Mouse (Mus musculus) intestine, embryonic 14.5 days (tissue): ENCODE measurements around the gene Tmem159. TPM values are rescaled to one million over a fixed set of nuclear protein-coding genes. Genes with fewer than 3 reads are reported as not detected.
A peak's percentile ranks its signal among the peaks of the same experiment; 100 is the strongest.

Source experiments
- ATAC-seq: fragments of 200-750 bp; cut with Nextera tagmentation; replicated peaks from 2 replicates; pipeline ENCODE4 v1.8.0; 2017; ENCODE audit warnings: low read depth, moderate number of reproducible peaks, moderate TSS enrichment, moderate library complexity; ENCODE audit not compliant: low FRiP score, low TSS enrichment
- DNase-seq: peaks from one replicate; pipeline ENCODE4 v3.0.0-alpha.2; 2018; ENCODE audit warnings: low spot score
- H3K27ac ChIP-seq: fragments of 300-500 bp; sonication (generic); 2 replicates; pipeline ENCODE4 v1.5.1; 2014; ENCODE audit warnings: low read depth, mild to moderate bottlenecking, control low read depth
- H3K27me3 ChIP-seq: fragments of 300-500 bp; sonication (generic); replicated peaks from 2 replicates; pipeline ENCODE4 v1.6.1; 2014; ENCODE audit warnings: low read length, control low read depth; ENCODE audit not compliant: control insufficient read depth, insufficient read depth
- H3K36me3 ChIP-seq: fragments of 300-500 bp; sonication (generic); 2 replicates; pipeline ENCODE4 v1.6.1; 2014; ENCODE audit warnings: low read length, control low read depth; ENCODE audit not compliant: control insufficient read depth, insufficient read depth
- H3K4me1 ChIP-seq: fragments of 300-500 bp; sonication (generic); replicated peaks from 2 replicates; pipeline ENCODE4 v1.6.1; 2014; ENCODE audit warnings: low read length, control low read depth, mixed read lengths; ENCODE audit not compliant: control insufficient read depth, insufficient read depth
- H3K4me2 ChIP-seq: fragments of 300-500 bp; sonication (generic); 2 replicates; pipeline ENCODE4 v1.6.1; 2014; ENCODE audit warnings: low read length
- H3K4me3 ChIP-seq: fragments of 300-500 bp; sonication (generic); 2 replicates; pipeline ENCODE4 v1.5.1; 2014; ENCODE audit warnings: low read depth, low read length, control low read depth, mixed read lengths
- H3K9ac ChIP-seq: fragments of 300-500 bp; sonication (generic); 2 replicates; pipeline ENCODE4 v1.6.1; 2014; ENCODE audit warnings: mild to moderate bottlenecking, low read length
- H3K9me3 ChIP-seq: fragments of 300-500 bp; sonication (generic); 2 replicates; pipeline ENCODE4 v1.6.1; 2016; ENCODE audit warnings: low read length, control low read depth; ENCODE audit not compliant: control insufficient read depth
- WGBS: fragments of 180-500 bp; shearing (Covaris S2); extraction: QIAGEN DNeasy Blood & Tissue Kit; methylation state at CpG from one replicate; pipeline ENCODE4 v1.1.7; 2014; 5-methylcytosine and 5-hydroxymethylcytosine counted together
- polyA plus RNA-seq: library from polyadenylated mRNA; unstranded; fragments of >200 nt; fragmentation: Nextera tagmentation; extraction: Ambion mirVana; gene quantifications from 2 replicates; pipeline ENCODE4 v1.2.1, GENCODE M21; 2014

Tmem159 gene
- polyA plus RNA-seq, 1 experiment from 2014 or later = 24.8 TPM

DNA sequence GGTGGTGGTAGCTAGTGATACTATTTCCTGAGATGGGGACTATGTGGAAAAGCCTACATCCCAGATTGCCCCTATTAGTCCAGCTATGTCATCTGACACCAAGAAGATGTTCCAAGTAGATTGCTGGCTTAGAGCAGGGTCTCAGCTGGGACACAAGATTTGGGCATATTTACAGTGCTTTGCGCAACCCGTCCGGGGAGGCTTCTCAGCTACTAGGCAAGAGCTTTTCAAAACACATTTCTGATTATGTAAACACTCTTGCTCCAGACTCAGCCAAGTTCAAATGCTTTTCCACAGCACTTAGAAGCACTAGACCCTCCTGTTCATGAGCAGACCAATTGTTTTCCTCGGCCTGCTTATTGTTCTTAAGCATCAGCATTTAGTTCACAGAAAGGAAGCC, 21.6 kb downstream of the Tmem159 start:
- no peaks in the 10 kb centered on the region for H3K9me3 ChIP-seq
- 41% methylated on average over 4 of the region's 4 CpGs for WGBS
- peak; percentile 29 for DNase-seq

DNA sequence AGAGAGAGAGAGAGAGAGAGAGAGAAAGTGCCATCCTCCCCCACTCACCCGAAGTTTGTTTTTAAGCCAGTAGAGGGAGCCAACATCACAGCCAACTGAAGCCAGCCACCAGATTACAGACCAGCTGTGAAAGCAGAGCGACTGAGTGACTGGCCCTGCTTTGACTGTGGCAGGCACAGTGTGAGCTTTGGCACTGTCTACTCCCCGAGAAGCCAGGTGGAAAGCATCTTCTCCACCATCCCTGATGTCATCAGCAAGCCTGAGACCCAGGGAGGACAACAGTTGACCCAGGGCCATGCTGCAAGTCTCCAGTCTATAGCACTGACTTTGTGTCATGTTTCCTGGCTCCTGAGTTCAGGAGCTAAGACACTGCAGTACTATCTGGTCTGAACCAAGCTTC, 22.7 kb downstream of the Tmem159 start:
- H3K4me3 ChIP-seq = no peak overlapping the region
- H3K27me3 ChIP-seq = no peaks in the 10 kb centered on the region
- peaks cover 16% of the 10 kb centered on the region for H3K36me3 ChIP-seq
- 1% methylated on average over 3 of the region's 3 CpGs for WGBS
- DNase-seq (peak; percentile 81), ATAC-seq (peak; percentile 83)
- H3K27ac ChIP-seq = no peak overlapping the region
- H3K4me2 ChIP-seq = no peak overlapping the region
- H3K4me1 ChIP-seq = peaks cover 6% of the 10 kb centered on the region; the same call in 1 of the 2 replicates
- H3K9me3 ChIP-seq = no peaks in the 10 kb centered on the region
- no peak overlapping the region for H3K9ac ChIP-seq

More for the DNA sequence above, 21.6 kb downstream of the Tmem159 start:
- Histone ChIP-seq H3K27me3 (no peaks in the 10 kb centered on the region), H3K4me2 (no peak overlapping the region), H3K4me1 (peaks cover 6% of the 10 kb centered on the region; the same call in 1 of the 2 replicates), H3K4me3 (no peak overlapping the region), H3K36me3 (peaks cover 17% of the 10 kb centered on the region), H3K9ac (no peak overlapping the region), H3K27ac (no peak overlapping the region)
- no peak for ATAC-seq

DNA sequence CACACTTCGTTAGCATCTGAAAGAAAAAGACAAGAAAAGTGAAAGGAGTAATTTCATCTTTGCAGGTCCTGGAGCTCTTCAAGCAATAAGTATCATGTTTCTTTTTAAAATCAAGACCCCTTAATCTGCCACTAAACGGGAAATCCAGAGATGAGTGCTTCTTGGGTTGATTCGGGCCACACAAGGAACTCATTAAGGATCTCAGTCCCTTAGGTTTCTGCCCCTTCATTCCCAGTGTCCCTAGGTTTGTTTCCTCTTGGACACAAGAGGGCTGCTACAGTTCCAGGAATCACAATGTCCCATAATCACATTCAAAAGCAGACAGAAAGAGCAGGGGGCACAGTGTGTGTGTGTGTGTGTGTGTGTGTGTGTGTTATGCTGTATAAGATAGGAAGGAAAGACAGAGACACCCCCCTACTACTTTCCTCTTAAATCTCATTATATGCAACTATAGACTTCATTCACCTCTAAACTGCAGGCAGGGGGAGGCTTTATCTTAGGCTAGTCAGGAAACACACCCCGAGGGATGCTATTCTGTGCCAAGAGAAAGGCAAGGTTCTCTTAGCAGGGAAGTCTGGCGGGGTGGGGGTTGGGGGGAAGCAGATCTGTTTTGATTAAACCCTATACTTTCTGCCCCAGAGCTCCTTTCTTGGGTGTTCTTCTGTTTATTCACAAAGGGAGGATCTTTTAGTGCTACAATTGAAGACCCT, 25.0 kb downstream of the Tmem159 start:
- H3K36me3 ChIP-seq = no peaks in the 10 kb centered on the region
- H3K9ac ChIP-seq = no peak overlapping the region
- 33% methylated on average over 5 of the region's 5 CpGs for WGBS
- no peak overlapping the region for H3K4me3 ChIP-seq
- peaks cover 6% of the 10 kb centered on the region; the same call in 1 of the 2 replicates for H3K4me1 ChIP-seq
- no peaks in the 10 kb centered on the region for H3K27me3 ChIP-seq
- no peaks in the 10 kb centered on the region for H3K9me3 ChIP-seq
- DNase-seq = no peak
- no peak overlapping the region for H3K4me2 ChIP-seq
- no peak for ATAC-seq
- H3K27ac ChIP-seq = no peak overlapping the region

DNA sequence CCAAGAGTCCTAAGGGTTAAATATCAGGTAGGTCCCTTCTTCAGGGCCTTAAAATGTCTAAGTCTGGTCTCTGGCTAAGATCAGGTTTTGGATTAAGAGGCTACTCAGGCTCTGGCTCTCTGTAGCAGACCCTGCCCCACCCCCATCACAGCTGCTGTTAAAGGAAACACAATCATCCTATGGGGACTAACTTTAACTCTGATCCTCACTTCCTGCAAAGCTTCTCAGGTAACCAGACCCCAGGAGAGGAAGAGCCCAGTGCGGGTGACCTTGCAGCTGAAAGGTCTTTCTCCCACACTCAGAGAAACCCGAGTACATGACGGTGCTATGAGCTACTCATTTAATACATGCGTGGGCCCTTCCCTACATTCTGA, 25.5 kb downstream of the Tmem159 start:
- Histone ChIP-seq H3K36me3 (no peaks in the 10 kb centered on the region), H3K27ac (no peak overlapping the region), H3K9ac (no peak overlapping the region), H3K9me3 (no peaks in the 10 kb centered on the region), H3K4me2 (no peak overlapping the region), H3K27me3 (no peaks in the 10 kb centered on the region), H3K4me1 (peaks cover 6% of the 10 kb centered on the region; the same call in 1 of the 2 replicates), H3K4me3 (no peak overlapping the region)
- ATAC-seq (no peak), DNase-seq (no peak)
- 23% methylated on average over 4 of the region's 4 CpGs for WGBS

DNA sequence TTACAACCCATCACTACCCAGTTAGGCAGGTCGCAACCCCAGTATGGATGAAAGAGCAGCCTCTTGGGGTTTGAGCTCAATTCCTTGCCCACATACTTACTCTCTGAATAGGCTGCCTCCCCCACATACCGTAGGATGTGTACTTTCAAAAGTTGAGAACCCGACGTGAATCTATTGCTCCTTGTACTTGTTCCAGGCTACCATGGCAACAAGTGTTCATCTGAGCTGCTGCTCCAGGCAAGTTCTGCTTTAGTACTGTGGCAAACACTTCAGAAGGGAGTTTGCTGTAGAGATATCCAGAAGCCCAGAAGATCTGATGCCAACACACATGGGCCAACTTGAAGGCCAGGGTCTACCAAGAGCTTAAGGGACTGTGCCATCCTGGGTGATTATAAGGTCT, 26.8 kb downstream of the Tmem159 start:
- Histone ChIP-seq H3K36me3 (no peaks in the 10 kb centered on the region), H3K9ac (no peak overlapping the region), H3K4me2 (no peak overlapping the region), H3K27ac (no peak overlapping the region), H3K27me3 (no peaks in the 10 kb centered on the region), H3K9me3 (no peaks in the 10 kb centered on the region), H3K4me3 (no peak overlapping the region), H3K4me1 (peaks cover 6% of the 10 kb centered on the region; the same call in 1 of the 2 replicates)
- 72% methylated on average over 4 of the region's 4 CpGs for WGBS
- DNase-seq (peak; percentile 39), ATAC-seq (no peak)

DNA sequence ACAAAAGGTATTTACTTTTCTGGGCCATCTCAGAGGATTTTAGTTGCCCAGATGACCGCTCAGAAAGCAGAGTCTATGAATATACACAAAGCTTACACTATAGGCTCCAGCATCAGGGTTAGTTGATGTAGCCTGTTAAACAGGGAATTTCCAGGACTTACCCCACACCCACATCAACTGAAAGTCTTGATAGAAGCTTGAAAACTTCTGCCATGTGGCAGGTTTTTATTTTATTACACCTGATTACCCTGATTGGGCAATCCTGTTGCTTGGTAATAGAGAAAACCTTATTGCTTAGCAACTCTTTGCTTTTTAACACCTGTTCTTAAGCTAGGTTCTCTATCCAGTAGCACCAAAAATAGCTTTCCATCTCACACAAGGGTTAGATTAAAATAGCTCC, 40.6 kb downstream of the Tmem159 start:
- H3K9ac ChIP-seq = no peak overlapping the region
- H3K9me3 ChIP-seq = no peaks in the 10 kb centered on the region
- no peak overlapping the region for H3K4me2 ChIP-seq
- H3K27me3 ChIP-seq = no peaks in the 10 kb centered on the region
- no peak for DNase-seq
- H3K27ac ChIP-seq = no peak overlapping the region
- no peaks in the 10 kb centered on the region for H3K36me3 ChIP-seq
- no peak overlapping the region for H3K4me3 ChIP-seq
- 82% methylated on average over 1 of the region's 1 CpGs for WGBS
- no peaks in the 10 kb centered on the region for H3K4me1 ChIP-seq
- ATAC-seq = no peak

DNA sequence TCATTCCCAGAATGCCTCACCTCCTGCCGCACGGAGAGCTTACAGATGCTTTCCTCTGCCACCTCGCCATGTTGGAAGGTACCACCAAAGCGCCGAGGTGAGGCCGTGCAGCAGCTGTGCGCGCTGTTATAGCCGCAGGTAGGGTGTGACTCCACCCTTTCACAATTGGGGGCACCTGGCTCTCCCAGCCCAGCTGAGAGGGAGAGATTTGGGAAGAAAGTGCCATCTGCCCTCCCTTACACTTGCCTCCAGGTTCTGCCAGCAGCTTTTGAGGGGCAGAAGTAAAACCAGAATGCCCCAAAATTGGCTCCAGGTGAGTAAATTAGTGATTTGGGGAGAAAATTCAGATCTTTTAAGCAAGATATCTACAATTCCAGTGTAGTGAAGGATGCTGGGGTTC, 43.0 kb downstream of the Tmem159 start, which contains the start of gene Zp2:
Zp2 (minus strand) TSS at position 101 of the 400 bp plus-strand sequence.
- Histone ChIP-seq H3K9ac (no peak within 1 kb of the TSS), H3K9me3 (no peaks in the 10 kb centered on the region), H3K4me1 (no peaks in the 10 kb centered on the region), H3K4me3 (no peak within 1 kb of the TSS), H3K4me2 (no peak within 1 kb of the TSS), H3K36me3 (no peaks in the 10 kb centered on the region), H3K27me3 (no peaks in the 10 kb centered on the region), H3K27ac (no peak within 1 kb of the TSS)
- ATAC-seq (no peak), DNase-seq (no peak)
- WGBS = 70% methylated on average over 9 of the region's 9 CpGs

DNA sequence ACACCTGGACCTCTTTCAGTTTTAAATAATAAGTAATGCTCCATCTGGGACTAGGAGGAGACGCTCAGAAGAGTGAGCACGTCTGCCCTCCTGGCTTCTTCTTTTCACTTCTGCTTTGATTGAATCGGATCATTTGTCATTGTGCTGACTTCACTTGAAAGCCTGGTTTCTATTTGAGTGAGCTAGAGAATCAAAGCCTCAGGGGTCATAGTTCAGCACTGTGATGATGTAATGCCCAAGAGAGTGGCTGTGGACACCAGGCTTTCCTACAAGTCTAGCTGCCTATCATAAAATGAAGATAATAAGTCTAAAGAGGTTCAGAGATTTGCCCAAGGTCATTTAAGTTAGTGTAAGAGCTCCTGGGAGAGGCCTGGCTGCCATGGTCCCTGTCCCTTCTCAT, 48.1 kb downstream of the Tmem159 start:
- H3K4me1 ChIP-seq = no peaks in the 10 kb centered on the region
- no peak overlapping the region for H3K4me3 ChIP-seq
- ATAC-seq = peak; percentile 75
- H3K27ac ChIP-seq = no peak overlapping the region
- WGBS = 36% methylated on average over 3 of the region's 3 CpGs
- H3K27me3 ChIP-seq = no peaks in the 10 kb centered on the region
- H3K9me3 ChIP-seq = no peaks in the 10 kb centered on the region
- no peak overlapping the region for H3K4me2 ChIP-seq
- no peak overlapping the region for H3K9ac ChIP-seq
- no peak for DNase-seq
- H3K36me3 ChIP-seq = no peaks in the 10 kb centered on the region

DNA sequence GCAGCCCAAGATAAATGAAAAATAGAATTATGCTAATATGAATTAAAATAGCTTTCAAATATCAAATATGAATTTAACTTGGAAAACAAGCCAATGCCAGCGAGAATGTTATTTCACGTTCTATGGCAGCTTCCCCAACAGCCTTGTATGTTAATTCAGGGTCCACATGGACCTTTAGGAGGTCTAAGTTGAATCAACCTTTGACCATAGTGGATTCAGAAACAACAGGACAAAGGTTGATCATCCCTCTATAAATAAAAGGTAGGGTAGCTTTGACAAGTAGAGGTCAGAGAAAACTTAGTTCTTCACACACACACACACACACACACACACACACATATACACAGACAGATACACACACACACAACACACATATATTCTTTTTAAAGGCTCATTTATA, 48.7 kb downstream of the Tmem159 start:
- Histone ChIP-seq H3K36me3 (no peaks in the 10 kb centered on the region), H3K4me2 (no peak overlapping the region), H3K4me3 (no peak overlapping the region), H3K27ac (no peak overlapping the region), H3K9ac (no peak overlapping the region), H3K9me3 (no peaks in the 10 kb centered on the region), H3K27me3 (no peaks in the 10 kb centered on the region), H3K4me1 (no peaks in the 10 kb centered on the region)
- no peak for ATAC-seq
- no peak for DNase-seq
- 91% methylated on average over 2 of the region's 2 CpGs for WGBS
